Mouse (Mus musculus) thymus, adult 2 months (tissue): Measurements from ENCODE around the gene Usp20.

Experiments
- CTCF ChIP-seq: fragments of 200-500 bp; IDR thresholded peaks from 2 replicates; pipeline ENCODE4 v1.5.1; 2012; ENCODE audit warnings: mild to moderate bottlenecking, control low read depth, low read length, moderate library complexity, borderline replicate concordance; ENCODE audit not compliant: control insufficient read depth, poor library complexity, insufficient read depth; ENCODE audit errors: extremely low read depth
- POLR2A ChIP-seq: fragments of 200-500 bp; IDR thresholded peaks from 2 replicates; pipeline ENCODE4 v1.6.1; 2012; ENCODE audit warnings: mild to moderate bottlenecking, low read length, control low read depth, moderate library complexity; ENCODE audit not compliant: control insufficient read depth, poor library complexity, insufficient read depth; ENCODE audit errors: extremely low read depth

- TF ChIP-seq CTCF (no peak), POLR2A (no peak)
Observed at GRCm38 (mm10) chr2:31026642-31027041, 44.6 kb downstream of the Usp20 start.
